Mouse (Mus musculus) forebrain, postnatal 0 days (tissue): ENCODE data around the gene Rims3. TPM values are rescaled to one million over a fixed set of nuclear protein-coding genes. Genes with fewer than 3 reads are reported as not detected.

Experiments used
- ATAC-seq: fragments of 200-750 bp; cut with Nextera tagmentation; 2 replicates; pipeline ENCODE4 v1.8.0; 2017; ENCODE audit warnings: mild to moderate bottlenecking, moderate library complexity
- DNase-seq: peaks from one replicate; pipeline ENCODE4 v3.0.0-alpha.2; 2015
- H3K27ac ChIP-seq: fragments of 300-500 bp; sonication (generic); 2 replicates; pipeline ENCODE4 v1.5.1; 2014; ENCODE audit warnings: low read depth, mild to moderate bottlenecking, antibody characterized with exemption, low read length, moderate library complexity, mixed read lengths
- H3K27me3 ChIP-seq: fragments of 300-500 bp; sonication (generic); 2 replicates; pipeline ENCODE4 v1.6.1; 2014; ENCODE audit warnings: mild to moderate bottlenecking, low read length, mixed read lengths; ENCODE audit not compliant: insufficient read depth
- H3K36me3 ChIP-seq: fragments of 300-500 bp; sonication (generic); 2 replicates; pipeline ENCODE4 v1.6.1; 2014; ENCODE audit warnings: mild to moderate bottlenecking, moderate library complexity; ENCODE audit not compliant: insufficient read depth
- H3K4me1 ChIP-seq: fragments of 300-500 bp; sonication (generic); 2 replicates; pipeline ENCODE4 v1.6.1; 2014; ENCODE audit warnings: antibody characterized with exemption; ENCODE audit not compliant: insufficient read depth
- H3K4me2 ChIP-seq: fragments of 300-500 bp; sonication (generic); 2 replicates; pipeline ENCODE4 v1.6.1; 2014; ENCODE audit warnings: low read depth, mild to moderate bottlenecking, moderate library complexity
- H3K4me3 ChIP-seq: fragments of 300-500 bp; sonication (generic); 2 replicates; pipeline ENCODE4 v1.5.1; 2014; ENCODE audit warnings: low read depth, low read length, mixed read lengths
- H3K9ac ChIP-seq: fragments of 300-500 bp; sonication (generic); 2 replicates; pipeline ENCODE4 v1.6.1; 2014; ENCODE audit warnings: mild to moderate bottlenecking
- H3K9me3 ChIP-seq: fragments of 300-500 bp; sonication (generic); 2 replicates; pipeline ENCODE4 v1.6.1; 2016; ENCODE audit warnings: low read length
- CTCF ChIP-seq: sonication (generic); IDR thresholded peaks from 2 replicates; pipeline ENCODE4 v1.5.1; 2016; ENCODE audit warnings: antibody characterized with exemption, control low read depth, low read depth
- WGBS: fragments of 180-500 bp; shearing (Covaris S2); extraction: QIAGEN DNeasy Blood & Tissue Kit; methylation state at CpG from one replicate; pipeline ENCODE4 v1.1.7; 2014; 5-methylcytosine and 5-hydroxymethylcytosine counted together
- microRNA-seq, 2 experiments: library from miRNA; unstranded; fragments of <30 nt; microRNA quantifications; one replicate each; pipeline ENCODE4; 2016
- polyA plus RNA-seq: library from polyadenylated mRNA; unstranded; fragments of >200 nt; fragmentation: Nextera tagmentation; extraction: Ambion mirVana; gene quantifications from 2 replicates; pipeline ENCODE4 v1.2.1, GENCODE M21; 2015
- total RNA-seq: library from RNA; depleted of rRNA; stranded (reverse); fragments of >200 nt; gene quantifications from 2 replicates; pipeline ENCODE4 v1.2.3, GENCODE M21; 2014; rRNA removed

The Rims3 gene
- total and polyA plus RNA-seq, 2 experiments from 2014 or later = 21.7 to 86.1 TPM

- no peak overlapping the region for H3K27ac ChIP-seq
- no peaks in the 10 kb centered on the region for H3K27me3 ChIP-seq
- H3K9ac ChIP-seq = no peak overlapping the region
- H3K9me3 ChIP-seq = no peaks in the 10 kb centered on the region
- no peak for TF ChIP-seq CTCF
- 71% methylated on average over 4 of the region's 4 CpGs for WGBS
- ATAC-seq = no peak
- no peaks in the 10 kb centered on the region for H3K36me3 ChIP-seq
- no peak overlapping the region for H3K4me2 ChIP-seq
- DNase-seq = no peak
- H3K4me3 ChIP-seq = no peak overlapping the region
- H3K4me1 ChIP-seq = no peaks in the 10 kb centered on the region
Measured at GRCm38 (mm10) chr4:120914501-120914900, 59.9 kb downstream of the Rims3 start.

GRCm38 (mm10) chr4:120921461-120921860 is 66.8 kb downstream of the Rims3 start:
- 97% methylated on average over 8 of the region's 8 CpGs for WGBS
- Histone ChIP-seq H3K27me3 (no peaks in the 10 kb centered on the region), H3K9ac (no peak overlapping the region), H3K36me3 (peaks cover 27% of the 10 kb centered on the region), H3K27ac (no peak overlapping the region), H3K4me1 (no peaks in the 10 kb centered on the region), H3K4me3 (no peak overlapping the region), H3K9me3 (peaks cover 23% of the 10 kb centered on the region; the same call in 1 of the 2 replicates), H3K4me2 (no peak overlapping the region)
- ATAC-seq (no peak), DNase-seq (no peak)
- TF ChIP-seq CTCF = no peak

DNA sequence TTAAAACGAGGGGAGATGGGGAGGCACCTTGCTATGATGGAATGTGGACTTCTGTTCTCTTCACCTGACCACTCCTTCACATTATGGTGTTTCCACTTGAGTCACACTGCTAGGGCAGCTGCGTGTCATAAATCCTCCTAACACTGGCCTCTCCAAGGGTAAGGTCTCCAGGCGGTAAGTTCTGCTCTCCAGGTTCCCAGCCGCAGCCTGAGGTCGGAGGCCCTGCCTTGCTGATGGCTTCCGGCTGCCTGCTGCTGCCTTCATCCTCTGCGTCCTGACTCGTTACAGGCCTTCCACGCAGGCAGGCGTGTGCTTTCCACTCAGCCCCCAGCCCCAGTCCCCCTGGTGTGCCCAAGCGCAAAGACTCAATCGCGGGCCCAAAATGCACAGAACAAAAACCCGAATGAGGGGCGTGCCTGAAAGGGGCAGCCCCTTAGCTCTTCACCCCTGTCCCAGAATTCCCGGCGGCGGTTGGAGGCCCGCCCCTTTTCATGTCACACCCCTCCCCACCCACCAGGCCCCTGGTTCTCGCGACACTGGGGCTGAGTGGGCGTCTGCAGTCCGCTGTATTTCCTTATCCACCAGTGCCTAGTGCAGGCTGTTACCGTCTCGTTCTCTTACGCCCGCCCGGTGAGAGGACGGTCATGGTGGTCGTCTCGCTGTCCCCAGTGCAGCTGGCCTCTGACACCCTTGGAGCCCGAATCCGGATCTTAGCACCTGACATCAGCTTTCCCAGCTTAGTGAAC is 70.1 kb downstream of the Rims3 start, which contains the start of gene Exo5:
TSS of gene Exo5 (minus strand) at position 464 of the 746 bp plus-strand sequence.
- Histone ChIP-seq H3K4me2 (peak within 1 kb of the TSS; percentile 76), H3K36me3 (peaks cover 26% of the 10 kb centered on the region), H3K27me3 (no peaks in the 10 kb centered on the region), H3K4me3 (peak within 1 kb of the TSS; percentile 61), H3K9me3 (peaks cover 23% of the 10 kb centered on the region; the same call in 1 of the 2 replicates), H3K9ac (peak within 1 kb of the TSS; percentile 87), H3K27ac (peak within 1 kb of the TSS; percentile 94), H3K4me1 (no peaks in the 10 kb centered on the region)
- ATAC-seq (peak; percentile 99), DNase-seq (peak; percentile 95)
- under 1% methylated on average over 33 of the region's 33 CpGs for WGBS
- TF ChIP-seq CTCF = 0 out of 2 replicates have a peak, but pooled peaks have one; percentile 0

DNA sequence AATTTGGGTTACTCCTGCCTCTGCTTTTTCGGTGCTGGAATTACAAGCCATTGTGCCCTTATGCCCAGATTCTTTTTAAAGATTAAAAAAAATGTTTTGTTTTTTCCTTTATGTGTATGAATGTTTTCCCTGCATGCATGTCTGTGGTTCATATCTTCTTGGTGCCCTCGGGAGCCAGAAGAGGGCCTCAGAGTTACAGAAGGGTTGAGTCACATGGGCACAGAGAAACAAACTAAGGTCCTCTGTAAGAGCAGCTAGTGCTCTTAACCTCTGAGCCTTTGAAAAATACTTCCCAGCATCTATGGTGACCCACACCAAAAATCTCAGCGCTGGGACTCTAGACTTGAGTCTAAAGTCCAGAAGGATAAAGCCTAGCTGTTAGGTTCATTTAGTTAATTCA is 70.8 kb downstream of the Rims3 start:
- peak; percentile 36; the same call in 1 of the 2 replicates for TF ChIP-seq CTCF
- peak overlapping the region; percentile 61 for H3K4me3 ChIP-seq
- H3K4me2 ChIP-seq = peak overlapping the region; percentile 76
- peaks cover 19% of the 10 kb centered on the region for H3K36me3 ChIP-seq
- H3K27ac ChIP-seq = peak overlapping the region; percentile 94
- H3K9me3 ChIP-seq = peaks cover 17% of the 10 kb centered on the region; the same call in 1 of the 2 replicates
- H3K9ac ChIP-seq = peak overlapping the region; percentile 87
- DNase-seq (peak; percentile 60), ATAC-seq (peak; percentile 60)
- 19% methylated on average over 3 of the region's 3 CpGs for WGBS
- H3K27me3 ChIP-seq = no peaks in the 10 kb centered on the region
- no peaks in the 10 kb centered on the region for H3K4me1 ChIP-seq

DNA sequence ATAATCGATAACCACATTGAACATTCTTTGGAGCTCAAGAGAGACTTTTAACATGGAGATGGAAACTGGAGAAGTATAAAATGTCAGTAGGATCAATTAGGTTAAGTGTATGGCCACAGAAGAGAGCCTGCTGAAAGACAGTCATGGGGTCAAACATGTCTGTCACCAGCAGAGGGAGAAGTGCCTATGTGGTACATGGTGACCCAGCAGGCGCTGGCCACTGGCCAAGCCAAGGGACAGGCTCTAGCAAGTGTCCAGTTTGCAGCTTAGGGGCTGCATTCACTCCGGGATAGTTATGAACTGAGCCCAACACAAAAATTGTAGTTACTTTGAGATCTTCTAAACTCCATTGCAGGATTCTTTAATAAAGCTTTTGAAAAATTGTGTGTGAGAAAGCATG is 74.1 kb downstream of the Rims3 start:
- no peaks in the 10 kb centered on the region for H3K27me3 ChIP-seq
- H3K9ac ChIP-seq = no peak overlapping the region
- H3K27ac ChIP-seq = no peak overlapping the region
- DNase-seq (no peak), ATAC-seq (no peak)
- no peaks in the 10 kb centered on the region for H3K4me1 ChIP-seq
- TF ChIP-seq CTCF = no peak
- no peak overlapping the region for H3K4me3 ChIP-seq
- no peak overlapping the region for H3K4me2 ChIP-seq
- H3K9me3 ChIP-seq = no peaks in the 10 kb centered on the region
- 82% methylated on average over 3 of the region's 3 CpGs for WGBS
- H3K36me3 ChIP-seq = no peaks in the 10 kb centered on the region

DNA sequence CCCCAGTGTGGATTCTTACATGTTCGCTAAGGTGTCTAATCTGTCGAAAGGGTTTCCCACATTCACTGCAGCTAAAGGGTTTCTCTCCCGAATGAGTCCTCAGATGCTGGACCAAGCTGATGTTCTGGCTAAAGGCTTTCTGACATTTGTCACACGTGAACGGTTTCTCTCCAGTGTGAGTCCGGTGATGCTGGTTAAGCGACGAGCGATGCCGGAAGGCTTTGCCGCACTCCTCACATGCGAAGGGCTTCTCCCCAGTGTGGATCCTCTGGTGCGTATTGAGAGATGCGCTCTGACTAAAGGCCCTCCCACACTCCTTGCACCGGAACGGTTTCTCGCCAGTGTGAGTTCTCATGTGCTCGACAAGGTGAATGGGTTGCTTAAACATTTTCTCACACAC is 76.1 kb downstream of the Rims3 start:
- H3K27me3 ChIP-seq = no peaks in the 10 kb centered on the region
- WGBS = 94% methylated on average over 18 of the region's 18 CpGs
- H3K9me3 ChIP-seq = no peaks in the 10 kb centered on the region
- no peak for TF ChIP-seq CTCF
- no peak overlapping the region for H3K4me3 ChIP-seq
- no peaks in the 10 kb centered on the region for H3K4me1 ChIP-seq
- no peak for DNase-seq
- ATAC-seq = no peak
- H3K27ac ChIP-seq = no peak overlapping the region
- H3K36me3 ChIP-seq = no peaks in the 10 kb centered on the region
- no peak overlapping the region for H3K4me2 ChIP-seq
- H3K9ac ChIP-seq = no peak overlapping the region

DNA sequence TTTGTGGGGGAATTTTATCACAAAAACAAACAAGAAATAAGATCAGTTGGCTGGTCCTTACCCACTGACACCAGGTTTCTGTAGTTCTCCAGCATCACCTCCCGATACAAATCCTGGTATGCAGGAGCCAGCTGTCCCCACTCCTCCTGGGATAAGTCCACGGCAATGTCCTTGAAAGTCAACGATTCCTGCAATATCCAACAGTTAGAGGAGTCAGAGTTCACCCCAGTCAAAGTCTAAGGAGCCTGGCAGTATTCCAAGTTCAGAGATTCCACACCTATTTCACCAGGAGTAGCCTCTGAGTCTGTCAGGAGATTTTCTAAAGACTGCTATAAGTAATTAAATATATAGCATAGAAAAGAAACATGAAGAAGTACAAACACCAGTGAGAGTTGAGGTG is 80.4 kb downstream of the Rims3 start:
- DNase-seq = no peak
- no peaks in the 10 kb centered on the region for H3K4me1 ChIP-seq
- H3K9me3 ChIP-seq = no peaks in the 10 kb centered on the region
- ATAC-seq = no peak
- no peaks in the 10 kb centered on the region for H3K27me3 ChIP-seq
- TF ChIP-seq CTCF = no peak
- WGBS = 96% methylated on average over 3 of the region's 3 CpGs
- no peak overlapping the region for H3K27ac ChIP-seq
- H3K4me3 ChIP-seq = no peak overlapping the region
- H3K36me3 ChIP-seq = no peaks in the 10 kb centered on the region
- H3K9ac ChIP-seq = no peak overlapping the region
- H3K4me2 ChIP-seq = no peak overlapping the region

Small RNA genes within 50 kb of the gene (microRNA-seq; reads per million reads assigned to microRNA genes)
- gene Gm23936 = 0 reads per million in 2 experiments

Other genes with a start within 250 kb of the Rims3 start
- gene Cited4, start 188.2 kb upstream of the Rims3 start, total RNA-seq = 2.9 and 6.0 TPM in 2 replicates
- gene Cited4, start 188.2 kb upstream of the Rims3 start, polyA plus RNA-seq = 4.2 and 5.3 TPM in 2 replicates
- 10.9 and 11.9 TPM in 2 replicates for gene Kcnq4, start 106.2 kb upstream of the Rims3 start, total RNA-seq
- gene Kcnq4, start 106.2 kb upstream of the Rims3 start, polyA plus RNA-seq = 7.1 and 7.5 TPM in 2 replicates
- 72.7 and 78.2 TPM in 2 replicates for gene Nfyc, start 23.2 kb upstream of the Rims3 start, total RNA-seq
- gene Nfyc, start 23.2 kb upstream of the Rims3 start, polyA plus RNA-seq = 74.6 and 81.4 TPM in 2 replicates
- gene Exo5, start 70.2 kb downstream of the Rims3 start, total RNA-seq = 15.6 and 15.7 TPM in 2 replicates
- gene Exo5, start 70.2 kb downstream of the Rims3 start, polyA plus RNA-seq = 16.0 and 18.7 TPM in 2 replicates
- gene Zfp69, start 96.9 kb downstream of the Rims3 start, total RNA-seq = 2.6 and 3.1 TPM in 2 replicates
- gene Zfp69, start 96.9 kb downstream of the Rims3 start, polyA plus RNA-seq = 2.5 and 4.5 TPM in 2 replicates
- 86.8 and 92.0 TPM in 2 replicates for gene Smap2, start 162.4 kb downstream of the Rims3 start, total RNA-seq
- gene Smap2, start 162.4 kb downstream of the Rims3 start, polyA plus RNA-seq = 41.3 and 49.7 TPM in 2 replicates
- gene Col9a2, start 184.6 kb downstream of the Rims3 start, total RNA-seq = 28.1 and 29.8 TPM in 2 replicates
- gene Col9a2, start 184.6 kb downstream of the Rims3 start, polyA plus RNA-seq = 8.2 and 9.1 TPM in 2 replicates
- gene Zmpste24, start 243.4 kb downstream of the Rims3 start, total RNA-seq = 14.2 and 20.5 TPM in 2 replicates
- 13.0 and 16.1 TPM in 2 replicates for gene Zmpste24, start 243.4 kb downstream of the Rims3 start, polyA plus RNA-seq